Mouse (Mus musculus): ENCODE measurements at regions not wholly inside any gene's neighbourhood (a gene's known extent, or its start where the extent isn't known, plus 50 kb on each side); places are given as distances from the start of the nearest gene placed in this dataset.

- TF ChIP-seq CTCF (IDR thresholded peaks at IDR 0.05; ENCODE audit: insufficient read depth, low read length) (no peak), POLR2A (IDR thresholded peaks at IDR 0.05; ENCODE audit: borderline replicate concordance, extremely low read depth, low read depth, low read length) (no peak)
Observed at GRCm38 (mm10) chr14:102048485-102048884, 318.7 kb downstream of the Lmo7 start.
